Mouse (Mus musculus): Measurements from ENCODE around the gene Copb2. TPM values are rescaled to one million over a fixed set of nuclear protein-coding genes. Genes with fewer than 3 reads are reported as not detected.

Copb2 gene
- total RNA-seq (2015; ENCODE audit: low replicate concordance) (70.3 and 71.5 TPM in 2 replicates), total RNA-seq (2017; ENCODE audit: low replicate concordance) (55.8 and 66.2 TPM in 2 replicates)

- ATAC-seq (replicated peaks; ENCODE audit: low FRiP score, poor library complexity, severe bottlenecking): peak; percentile 97
These were observed at the start of gene Copb2 for GRCm38 (mm10) chr9:98563137-98564126. TSS of gene Copb2 (plus strand) at chr9:98563721.

- ATAC-seq (replicated peaks; ENCODE audit: low FRiP score, poor library complexity, severe bottlenecking): no peak
These were observed 39.6 kb upstream of the Copb2 start for GRCm38 (mm10) chr9:98523872-98524271.

- ATAC-seq (replicated peaks; ENCODE audit: low FRiP score, poor library complexity, severe bottlenecking): no peak
These were observed 38.6 kb upstream of the Copb2 start for GRCm38 (mm10) chr9:98524786-98525542.

- no peak for ATAC-seq (replicated peaks; ENCODE audit: low FRiP score, poor library complexity, severe bottlenecking)
These were observed 38.0 kb upstream of the Copb2 start for GRCm38 (mm10) chr9:98525543-98525924.

GRCm38 (mm10) chr9:98527226-98527625 is 36.3 kb upstream of the Copb2 start:
- no peak for ATAC-seq (replicated peaks; ENCODE audit: low FRiP score, poor library complexity, severe bottlenecking)

GRCm38 (mm10) chr9:98529776-98530175 is 33.7 kb upstream of the Copb2 start:
- ATAC-seq (replicated peaks; ENCODE audit: low FRiP score, poor library complexity, severe bottlenecking): no peak

- no peak for ATAC-seq (replicated peaks; ENCODE audit: low FRiP score, poor library complexity, severe bottlenecking)
These were observed 32.5 kb upstream of the Copb2 start for GRCm38 (mm10) chr9:98530999-98531398.

GRCm38 (mm10) chr9:98534675-98535280 is 28.7 kb upstream of the Copb2 start:
- ATAC-seq (replicated peaks; ENCODE audit: low FRiP score, poor library complexity, severe bottlenecking): no peak

- no peak for ATAC-seq (replicated peaks; ENCODE audit: low FRiP score, poor library complexity, severe bottlenecking)
These were observed 27.8 kb upstream of the Copb2 start for GRCm38 (mm10) chr9:98535763-98536162.

GRCm38 (mm10) chr9:98538017-98538712 is 25.4 kb upstream of the Copb2 start:
- ATAC-seq (replicated peaks; ENCODE audit: low FRiP score, poor library complexity, severe bottlenecking): no peak

- peak; percentile 72 for ATAC-seq (replicated peaks; ENCODE audit: low FRiP score, poor library complexity, severe bottlenecking)
These were observed 24.7 kb upstream of the Copb2 start for GRCm38 (mm10) chr9:98538713-98539360.

- no peak for ATAC-seq (replicated peaks; ENCODE audit: low FRiP score, poor library complexity, severe bottlenecking)
These were observed 19.5 kb upstream of the Copb2 start for GRCm38 (mm10) chr9:98544042-98544441.

- ATAC-seq (replicated peaks; ENCODE audit: low FRiP score, poor library complexity, severe bottlenecking): no peak
These were observed 20.3 kb downstream of the Copb2 start for GRCm38 (mm10) chr9:98583852-98584251.

GRCm38 (mm10) chr9:98600094-98600493 is 36.6 kb downstream of the Copb2 start:
- no peak for ATAC-seq (replicated peaks; ENCODE audit: low FRiP score, poor library complexity, severe bottlenecking)

- peak; percentile 96 for ATAC-seq (replicated peaks; ENCODE audit: low FRiP score, poor library complexity, severe bottlenecking)
These were observed 37.8 kb downstream of the Copb2 start, which contains the start of gene Mrps22 for GRCm38 (mm10) chr9:98601156-98601836. TSS of gene Mrps22 (minus strand) at chr9:98601660.

- ATAC-seq (replicated peaks; ENCODE audit: low FRiP score, poor library complexity, severe bottlenecking): no peak
These were observed 38.4 kb downstream of the Copb2 start for GRCm38 (mm10) chr9:98601837-98602359.

GRCm38 (mm10) chr9:98604896-98605295 is 41.4 kb downstream of the Copb2 start:
- no peak for ATAC-seq (replicated peaks; ENCODE audit: low FRiP score, poor library complexity, severe bottlenecking)

- no peak for ATAC-seq (replicated peaks; ENCODE audit: low FRiP score, poor library complexity, severe bottlenecking)
These were observed 65.0 kb downstream of the Copb2 start for GRCm38 (mm10) chr9:98628480-98628879.

Data from erythroblast, adult 5-6 weeks (primary cell).